Mouse (Mus musculus) Patski (cell line): ENCODE results near the gene Nfkbib. TPM values are rescaled to one million over a fixed set of nuclear protein-coding genes. Genes with fewer than 3 reads are reported as not detected.

ENCODE experiments used
- ATAC-seq: fragments of 100-300 bp; one replicate; pipeline ENCODE4 v1.8.0; 2021
- CTCF ChIA-PET: fragments of 350-600 bp; sonication (Branson Sonifier 250); formaldehyde crosslinking; loops from one replicate; lab custom pipeline; 2022; ENCODE audit warnings: inconsistent platforms; lab: Charles Lee
- POLR2A ChIA-PET: fragments of 350-600 bp; sonication (Branson Sonifier 250); formaldehyde crosslinking; loops from one replicate; lab custom pipeline; 2022; ENCODE audit warnings: antibody characterized with exemption, inconsistent platforms; lab: Charles Lee
- DNase-seq: peaks from one replicate; pipeline ENCODE4 v3.0.0-alpha.2; 2011; ENCODE audit warnings: low read depth, low spot score
- H3K27me3 ChIP-seq: fragments of 371-371 bp; one replicate; pipeline ENCODE4 v1.5.1; 2021
- CTCF ChIP-seq: fragments of 100-300 bp; IDR thresholded peaks from one replicate; pipeline ENCODE4 v1.5.1; 2021
- in situ Hi-C: fragments of 300-500 bp; cut with MboI; formaldehyde crosslinking; loops from 3 replicates; pipeline ENCODE4 v1.11.1; 2018; ENCODE audit warnings: low pct_unique_long_range_greater_than_20kb, mixed read lengths
- polyA plus RNA-seq: library from polyadenylated mRNA; unstranded; gene quantifications from one replicate; pipeline ENCODE4 v1.2.3, GENCODE M21; 2021

The Nfkbib gene
- polyA plus RNA-seq, 1 experiment from 2014 or later: 37.2 TPM

GRCm38 (mm10) chr7:28714667-28715066 is 52.6 kb downstream of the Nfkbib start:
- in situ Hi-C loops: no loop called here
- POLR2A ChIA-PET: no interaction called here
- DNase-seq (no peak), ATAC-seq (no peak)
- CTCF ChIA-PET: no interaction called here
- TF ChIP-seq CTCF: no peak
- H3K27me3 ChIP-seq: no peaks in the 10 kb centered on the region

- POLR2A ChIA-PET: no interaction called here
- CTCF ChIA-PET: interaction anchor here (1.4 kb wide), 1 partner anchor 17 kb away, joined by 3 read pairs; no protein-coding TSS in a partner anchor
- in situ Hi-C loops: no loop called here
- ATAC-seq (no peak), DNase-seq (no peak)
- H3K27me3 ChIP-seq: no peaks in the 10 kb centered on the region
- TF ChIP-seq CTCF: peak; percentile 46
Observed at GRCm38 (mm10) chr7:28710962-28711361, 56.4 kb downstream of the Nfkbib start.

- POLR2A ChIA-PET: interaction anchor here (0.7 kb wide), 1 partner anchor 14 kb away, joined by 5 read pairs; no protein-coding TSS in a partner anchor
- H3K27me3 ChIP-seq: no peaks in the 10 kb centered on the region
- CTCF ChIA-PET: no interaction called here
- in situ Hi-C loops: no loop called here
- DNase-seq: no peak
- ATAC-seq: no peak
- TF ChIP-seq CTCF: no peak
Observed at GRCm38 (mm10) chr7:28709454-28709853, 57.9 kb downstream of the Nfkbib start.

Other genes starting within 250 kb of the Nfkbib start
- gene Ifnl3, start 244.7 kb downstream of the Nfkbib start, polyA plus RNA-seq: not detected
- gene Sycn, start 226.6 kb downstream of the Nfkbib start, polyA plus RNA-seq: not detected
- not detected for gene Nccrp1, start 220.3 kb downstream of the Nfkbib start, polyA plus RNA-seq
- 79.6 TPM for gene Samd4b, start 169.4 kb downstream of the Nfkbib start, polyA plus RNA-seq
- 49.3 TPM for gene Pak4, start 169.3 kb downstream of the Nfkbib start, polyA plus RNA-seq
- gene Acp7, start 136.2 kb downstream of the Nfkbib start, polyA plus RNA-seq: not detected
- not detected for gene Fbxo27, start 74.7 kb downstream of the Nfkbib start, polyA plus RNA-seq
- 5.9 TPM for gene Fbxo17, start 50.7 kb downstream of the Nfkbib start, polyA plus RNA-seq
- 65.8 TPM for gene Mrps12, start 25.7 kb downstream of the Nfkbib start, polyA plus RNA-seq
- gene Sars2, start 25.5 kb downstream of the Nfkbib start, polyA plus RNA-seq: 14.8 TPM
- gene Ccer2, start 11.3 kb downstream of the Nfkbib start, polyA plus RNA-seq: not detected
- 103 TPM for gene Sirt2, start 777 bp downstream of the Nfkbib start, polyA plus RNA-seq
- gene Rinl, start 21.5 kb upstream of the Nfkbib start, polyA plus RNA-seq: 2.6 TPM
- gene Hnrnpl, start 41.0 kb upstream of the Nfkbib start, polyA plus RNA-seq: 309 TPM
- gene Ech1, start 57.7 kb upstream of the Nfkbib start, polyA plus RNA-seq: 208 TPM
- 4.1 TPM for gene Lgals4, start 66.3 kb upstream of the Nfkbib start, polyA plus RNA-seq
- 0.74 TPM for gene Lgals7, start 96.3 kb upstream of the Nfkbib start, polyA plus RNA-seq
- gene Capn12, start 113.9 kb upstream of the Nfkbib start, polyA plus RNA-seq: 0.06 TPM
- gene Actn4, start 194.8 kb upstream of the Nfkbib start, polyA plus RNA-seq: 485 TPM
- 328 TPM for gene Eif3k, start 214.4 kb upstream of the Nfkbib start, polyA plus RNA-seq
- gene Map4k1, start 214.5 kb upstream of the Nfkbib start, polyA plus RNA-seq: 4.7 TPM